Mouse (Mus musculus): Measurements from ENCODE around the gene Dpp7. TPM values are rescaled to one million over a fixed set of nuclear protein-coding genes. Genes with fewer than 3 reads are reported as not detected.

Dpp7 gene
- polyA plus RNA-seq (2015; fragmentation: Nextera tagmentation; extraction: Ambion mirVana) = 8.7 and 10.9 TPM in 2 replicates

DNA sequence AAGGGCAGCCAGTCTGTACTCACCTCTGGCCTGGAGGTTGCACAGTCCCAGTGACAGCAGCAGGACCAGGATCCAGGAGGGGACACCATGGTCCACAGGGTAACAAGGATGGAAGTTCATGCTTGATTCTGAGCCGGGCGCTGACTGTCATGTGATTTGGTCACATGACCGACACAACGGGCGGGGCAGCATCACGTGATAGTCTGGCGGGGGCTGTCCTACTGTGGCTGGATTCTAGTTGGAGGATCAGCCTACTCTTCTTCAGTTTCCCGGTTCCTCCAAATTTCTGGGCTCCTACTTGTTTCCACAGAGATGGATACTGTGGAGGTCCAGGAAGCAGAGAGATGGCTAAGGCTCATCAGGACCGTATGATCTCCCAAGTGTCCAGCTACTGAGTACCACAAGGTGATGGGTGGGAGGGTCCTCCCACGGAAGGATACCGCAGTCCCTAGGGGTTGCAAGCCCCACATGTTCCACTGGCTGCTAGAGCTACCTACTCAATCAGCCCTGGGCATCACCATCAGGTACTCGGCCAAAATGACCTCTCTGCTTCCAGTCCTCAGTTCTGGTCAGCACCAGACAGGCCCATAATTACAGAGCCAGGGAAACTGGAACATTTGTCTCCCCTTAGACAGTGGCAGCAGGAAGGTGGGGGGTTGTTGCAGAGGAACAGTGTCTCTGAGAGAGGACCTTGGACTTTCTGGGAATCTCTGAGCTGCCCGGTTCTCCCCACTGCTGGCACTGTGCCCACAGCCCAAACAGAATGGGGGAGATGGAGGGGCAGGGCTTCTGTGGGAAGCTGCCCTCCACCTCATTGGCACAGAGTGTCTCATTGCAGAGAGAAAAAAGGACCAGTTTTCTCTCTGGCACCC lies at the start of gene Dpp7:
Dpp7 (minus strand) TSS at position 152 of the 872 bp plus-strand sequence.

GRCm38 (mm10) chr2:25399051-25399450 lies 42.9 kb upstream of the Dpp7 start, which contains the start of gene Npdc1:
Gene Npdc1 (plus strand): TSS chr2:25399351.

GRCm38 (mm10) chr2:25395721-25396596 lies 39.8 kb upstream of the Dpp7 start, which contains the start of gene Entpd2:
Gene Entpd2 (plus strand): TSS chr2:25395874.

GRCm38 (mm10) chr2:25371764-25372643 lies 15.8 kb upstream of the Dpp7 start, which contains the start of gene Sapcd2:
Gene Sapcd2 (plus strand): TSS chr2:25372321.

DNA sequence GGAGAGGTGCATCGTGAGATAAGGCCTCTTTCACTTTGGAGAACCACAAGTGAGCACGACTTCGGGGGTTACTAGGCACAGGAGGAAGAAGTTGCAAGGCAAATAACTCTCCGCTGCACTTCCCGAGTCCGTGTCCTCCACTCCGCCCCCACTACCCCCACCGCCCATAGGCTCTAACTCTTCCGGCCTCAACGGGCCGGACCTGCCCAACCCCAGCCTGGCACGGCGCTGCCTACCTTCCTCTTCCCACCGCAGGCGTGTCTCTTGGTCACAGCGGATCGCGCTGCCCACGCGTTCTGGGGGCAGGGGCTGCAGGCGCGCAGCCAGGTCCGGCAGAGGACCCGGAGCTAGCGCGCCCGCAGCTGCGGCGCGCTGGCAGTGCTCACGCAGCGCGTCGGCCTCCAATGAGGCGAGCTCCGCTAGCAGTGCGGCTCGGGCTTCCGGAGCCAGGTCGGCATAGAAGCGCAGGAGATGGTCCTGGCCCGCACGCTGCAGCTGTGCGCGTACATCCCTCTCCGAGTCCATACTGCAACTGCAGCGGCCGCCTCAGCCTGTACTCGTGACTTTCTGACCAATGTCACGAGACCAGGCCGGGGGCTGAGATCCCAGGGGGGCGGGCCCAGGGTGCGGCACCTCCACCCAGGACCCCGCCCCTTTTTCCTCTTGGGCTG lies 9.1 kb upstream of the Dpp7 start, which contains the start of gene Uap1l1:
Uap1l1 (minus strand) TSS at position 592 of the 671 bp plus-strand sequence.

GRCm38 (mm10) chr2:25332286-25333160 lies 23.6 kb downstream of the Dpp7 start, which contains the start of gene Man1b1:
Gene Man1b1 (plus strand): TSS chr2:25332338.

DNA sequence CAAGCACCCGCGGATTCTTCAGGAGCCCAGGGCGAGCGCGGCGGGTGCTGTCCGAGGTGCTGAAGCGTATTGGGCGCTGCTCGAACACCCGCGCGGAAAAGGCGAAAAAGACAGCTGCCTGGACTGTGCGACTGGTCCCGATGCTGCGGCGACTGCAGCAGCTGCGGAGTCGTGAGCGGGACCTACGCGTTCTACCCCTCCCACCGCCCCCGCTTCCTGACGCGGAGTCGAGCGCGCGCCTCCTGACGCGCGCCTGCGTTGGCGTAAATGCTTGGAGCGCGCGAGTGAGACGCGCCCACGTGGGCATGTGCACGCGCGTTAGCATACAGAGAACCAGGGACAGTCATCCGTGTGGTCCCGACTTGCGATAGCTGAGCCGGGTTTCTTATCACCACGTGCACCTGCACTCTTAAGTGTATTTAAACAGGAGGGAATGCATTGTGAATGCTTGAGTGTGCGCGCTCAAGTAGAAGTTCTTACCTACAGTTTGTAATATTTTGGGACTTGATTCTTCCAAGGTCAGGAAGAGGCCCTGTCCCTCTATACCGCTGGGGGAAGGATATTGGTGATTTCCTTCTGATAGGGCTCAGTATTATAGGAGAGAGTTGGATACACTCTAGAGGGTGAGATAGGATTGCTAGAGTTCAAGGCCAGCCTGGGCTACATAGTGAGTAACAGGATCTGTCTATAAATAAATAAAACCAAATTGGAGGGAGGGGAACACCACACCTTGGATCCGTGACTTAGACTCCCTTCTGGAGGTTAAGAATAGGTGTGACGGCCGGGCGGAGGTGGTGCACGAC lies 37.0 kb downstream of the Dpp7 start, which contains the start of gene Grin1:
Grin1 (minus strand) TSS at position 217 of the 803 bp plus-strand sequence.

Other genes starting within 250 kb of the Dpp7 start
- 9.5 and 13.8 TPM in 2 replicates for gene Nrarp, start 175.6 kb downstream of the Dpp7 start, polyA plus RNA-seq (2015; fragmentation: Nextera tagmentation; extraction: Ambion mirVana)
- 2.5 and 3.6 TPM in 2 replicates for gene Tor4a, start 159.5 kb downstream of the Dpp7 start, polyA plus RNA-seq (2015; fragmentation: Nextera tagmentation; extraction: Ambion mirVana)
- 42.2 and 43.2 TPM in 2 replicates for gene Nelfb, start 144.9 kb downstream of the Dpp7 start, polyA plus RNA-seq (2015; fragmentation: Nextera tagmentation; extraction: Ambion mirVana)
- not detected in 2 replicates for gene Stpg3, start 141.7 kb downstream of the Dpp7 start, polyA plus RNA-seq (2015; fragmentation: Nextera tagmentation; extraction: Ambion mirVana)
- gene Fam166a, start 137.6 kb downstream of the Dpp7 start, polyA plus RNA-seq (2015; fragmentation: Nextera tagmentation; extraction: Ambion mirVana) = 0.19 TPM in 1 of 2 replicates, not detected in the other
- 141 and 191 TPM in 2 replicates for gene Tubb4b, start 131.7 kb downstream of the Dpp7 start, polyA plus RNA-seq (2015; fragmentation: Nextera tagmentation; extraction: Ambion mirVana)
- gene Slc34a3, start 122.0 kb downstream of the Dpp7 start, polyA plus RNA-seq (2015; fragmentation: Nextera tagmentation; extraction: Ambion mirVana) = not detected in 2 replicates
- not detected in 2 replicates for gene Rnf224, start 119.6 kb downstream of the Dpp7 start, polyA plus RNA-seq (2015; fragmentation: Nextera tagmentation; extraction: Ambion mirVana)
- 0.50 and 1.5 TPM in 2 replicates for gene Rnf208, start 114.1 kb downstream of the Dpp7 start, polyA plus RNA-seq (2015; fragmentation: Nextera tagmentation; extraction: Ambion mirVana)
- gene Cysrt1, start 113.9 kb downstream of the Dpp7 start, polyA plus RNA-seq (2015; fragmentation: Nextera tagmentation; extraction: Ambion mirVana) = 8.6 TPM in 1 of 2 replicates, not detected in the other
- 1.2 and 2.0 TPM in 2 replicates for gene AL732309.1, start 109.5 kb downstream of the Dpp7 start, polyA plus RNA-seq (2015; fragmentation: Nextera tagmentation; extraction: Ambion mirVana)
- gene Tmem203, start 100.9 kb downstream of the Dpp7 start, polyA plus RNA-seq (2015; fragmentation: Nextera tagmentation; extraction: Ambion mirVana) = 27.2 and 29.6 TPM in 2 replicates
- gene Tprn, start 93.7 kb downstream of the Dpp7 start, polyA plus RNA-seq (2015; fragmentation: Nextera tagmentation; extraction: Ambion mirVana) = 3.0 and 3.9 TPM in 2 replicates
- gene Ssna1, start 83.9 kb downstream of the Dpp7 start, polyA plus RNA-seq (2015; fragmentation: Nextera tagmentation; extraction: Ambion mirVana) = 102 and 122 TPM in 2 replicates
- 51.7 and 54.8 TPM in 2 replicates for gene Anapc2, start 83.9 kb downstream of the Dpp7 start, polyA plus RNA-seq (2015; fragmentation: Nextera tagmentation; extraction: Ambion mirVana)
- not detected in 2 replicates for gene Tmem210, start 68.2 kb downstream of the Dpp7 start, polyA plus RNA-seq (2015; fragmentation: Nextera tagmentation; extraction: Ambion mirVana)
- gene Lrrc26, start 66.4 kb downstream of the Dpp7 start, polyA plus RNA-seq (2015; fragmentation: Nextera tagmentation; extraction: Ambion mirVana) = 0.12 and 0.15 TPM in 2 replicates
- not detected in 2 replicates for gene Grin1, start 37.2 kb downstream of the Dpp7 start, polyA plus RNA-seq (2015; fragmentation: Nextera tagmentation; extraction: Ambion mirVana)
- gene Man1b1, start 24.0 kb downstream of the Dpp7 start, polyA plus RNA-seq (2015; fragmentation: Nextera tagmentation; extraction: Ambion mirVana) = 29.6 and 33.0 TPM in 2 replicates
- gene Uap1l1, start 9.3 kb upstream of the Dpp7 start, polyA plus RNA-seq (2015; fragmentation: Nextera tagmentation; extraction: Ambion mirVana) = 12.4 and 16.8 TPM in 2 replicates
- gene Sapcd2, start 16.0 kb upstream of the Dpp7 start, polyA plus RNA-seq (2015; fragmentation: Nextera tagmentation; extraction: Ambion mirVana) = 5.8 and 6.4 TPM in 2 replicates
- 30.8 and 32.7 TPM in 2 replicates for gene Entpd2, start 39.5 kb upstream of the Dpp7 start, polyA plus RNA-seq (2015; fragmentation: Nextera tagmentation; extraction: Ambion mirVana)
- 19.3 and 28.5 TPM in 2 replicates for gene Npdc1, start 43.0 kb upstream of the Dpp7 start, polyA plus RNA-seq (2015; fragmentation: Nextera tagmentation; extraction: Ambion mirVana)
- 0.06 TPM in 1 of 2 replicates, not detected in the other for gene Fut7, start 66.9 kb upstream of the Dpp7 start, polyA plus RNA-seq (2015; fragmentation: Nextera tagmentation; extraction: Ambion mirVana)
- 1.2 and 1.6 TPM in 2 replicates for gene Abca2, start 72.3 kb upstream of the Dpp7 start, polyA plus RNA-seq (2015; fragmentation: Nextera tagmentation; extraction: Ambion mirVana)
- 1.0 and 6.2 TPM in 2 replicates for gene Clic3, start 100.5 kb upstream of the Dpp7 start, polyA plus RNA-seq (2015; fragmentation: Nextera tagmentation; extraction: Ambion mirVana)
- gene Paxx, start 104.7 kb upstream of the Dpp7 start, polyA plus RNA-seq (2015; fragmentation: Nextera tagmentation; extraction: Ambion mirVana) = 56.6 and 62.1 TPM in 2 replicates
- gene Ptgds, start 113.7 kb upstream of the Dpp7 start, polyA plus RNA-seq (2015; fragmentation: Nextera tagmentation; extraction: Ambion mirVana) = 11.8 and 13.3 TPM in 2 replicates
- gene Lcn12, start 137.6 kb upstream of the Dpp7 start, polyA plus RNA-seq (2015; fragmentation: Nextera tagmentation; extraction: Ambion mirVana) = not detected in 2 replicates
- 56.1 and 56.8 TPM in 2 replicates for gene Fbxw5, start 144.4 kb upstream of the Dpp7 start, polyA plus RNA-seq (2015; fragmentation: Nextera tagmentation; extraction: Ambion mirVana)
- 2.9 and 4.1 TPM in 2 replicates for gene C8g, start 145.4 kb upstream of the Dpp7 start, polyA plus RNA-seq (2015; fragmentation: Nextera tagmentation; extraction: Ambion mirVana)
- 13.9 and 15.5 TPM in 2 replicates for gene Traf2, start 190.6 kb upstream of the Dpp7 start, polyA plus RNA-seq (2015; fragmentation: Nextera tagmentation; extraction: Ambion mirVana)
- gene Edf1, start 201.5 kb upstream of the Dpp7 start, polyA plus RNA-seq (2015; fragmentation: Nextera tagmentation; extraction: Ambion mirVana) = 314 and 359 TPM in 2 replicates
- 0.45 and 0.50 TPM in 2 replicates for gene Mamdc4, start 218.5 kb upstream of the Dpp7 start, polyA plus RNA-seq (2015; fragmentation: Nextera tagmentation; extraction: Ambion mirVana)
- 93.0 and 102 TPM in 2 replicates for gene Phpt1, start 218.9 kb upstream of the Dpp7 start, polyA plus RNA-seq (2015; fragmentation: Nextera tagmentation; extraction: Ambion mirVana)
- gene Ajm1, start 225.4 kb upstream of the Dpp7 start, polyA plus RNA-seq (2015; fragmentation: Nextera tagmentation; extraction: Ambion mirVana) = 0.18 TPM in 1 of 2 replicates, not detected in the other